Mouse (Mus musculus) gastrocnemius, postnatal 25 days (tissue): ENCODE results near the gene Dennd2d. TPM values are rescaled to one million over a fixed set of nuclear protein-coding genes. Genes with fewer than 3 reads are reported as not detected.

Experiments used
- DNase-seq: peaks from one replicate; pipeline ENCODE4 v3.0.0; 2022
- total RNA-seq, 2 experiments: library from RNA; stranded (reverse); gene quantifications; 1 replicate in 1 of 2; 2 replicates in 1 of 2; pipeline ENCODE4 v1.2.3; 2021

Gene Dennd2d
- total RNA-seq, 2 experiments from 2014 or later: 0.13 to 0.27 TPM

GRCm38 (mm10) chr3:106496045-106496721 is 14.0 kb downstream of the Dennd2d start:
- DNase-seq: no peak

GRCm38 (mm10) chr3:106496996-106497395 is 14.8 kb downstream of the Dennd2d start:
- no peak for DNase-seq

GRCm38 (mm10) chr3:106500510-106500909 is 18.3 kb downstream of the Dennd2d start:
- DNase-seq: no peak

GRCm38 (mm10) chr3:106502892-106503291 is 20.7 kb downstream of the Dennd2d start:
- DNase-seq: no peak

- DNase-seq: no peak
Observed at GRCm38 (mm10) chr3:106510669-106511068, 28.5 kb downstream of the Dennd2d start.

- DNase-seq: no peak
Observed at GRCm38 (mm10) chr3:106515016-106515415, 32.8 kb downstream of the Dennd2d start.

GRCm38 (mm10) chr3:106522730-106523129 is 40.5 kb downstream of the Dennd2d start:
- DNase-seq: no peak

GRCm38 (mm10) chr3:106526411-106526810 is 44.2 kb downstream of the Dennd2d start:
- DNase-seq: no peak

GRCm38 (mm10) chr3:106528032-106528431 is 45.8 kb downstream of the Dennd2d start:
- DNase-seq: no peak

GRCm38 (mm10) chr3:106533277-106533676 is 51.1 kb downstream of the Dennd2d start:
- no peak for DNase-seq

GRCm38 (mm10) chr3:106544721-106545316 is 62.6 kb downstream of the Dennd2d start:
- no peak for DNase-seq

- DNase-seq: peak; percentile 91
Observed at GRCm38 (mm10) chr3:106547171-106547923, 65.1 kb downstream of the Dennd2d start, which contains the start of the genes Dram2 and Cept1. Gene Dram2 (plus strand): TSS chr3:106547798. Gene Cept1 (minus strand): TSS chr3:106547802.

GRCm38 (mm10) chr3:106547924-106548539 is 65.8 kb downstream of the Dennd2d start:
- no peak for DNase-seq

- no peak for DNase-seq
Observed at GRCm38 (mm10) chr3:106548971-106549370, 66.8 kb downstream of the Dennd2d start.

Other genes starting within 250 kb of the Dennd2d start
- not detected for gene Chil6, start 76.2 kb upstream of the Dennd2d start, total RNA-seq
- gene Dram2, start 65.4 kb downstream of the Dennd2d start, total RNA-seq: 10 to 100 TPM; 72.5 to 79.3 TPM
- gene Cept1, start 65.4 kb downstream of the Dennd2d start, total RNA-seq: 10 to 100 TPM; 15.0 to 19.4 TPM
- gene Lrif1, start 202.6 kb downstream of the Dennd2d start, total RNA-seq: 1 to 10 TPM; 6.4 to 7.8 TPM